Mouse (Mus musculus) hematopoietic multipotent progenitor cell, adult 10-12 weeks (in vitro differentiated cells): ENCODE data around the gene Muc3. TPM values are rescaled to one million over a fixed set of nuclear protein-coding genes. Genes with fewer than 3 reads are reported as not detected.

Experiments used
- polyA plus RNA-seq: library from polyadenylated mRNA; stranded (reverse); fragments of >175 nt; gene quantifications from 2 replicates; pipeline ENCODE4 v1.2.3, GENCODE M21; 2012; ENCODE audit warnings: low replicate concordance

The Muc3 gene
- polyA plus RNA-seq: not detected in 2 replicates

GRCm38 (mm10) chr5:137149272-137149882 is at the start of gene Muc3:
TSS of gene Muc3 (minus strand) at chr5:137149322.

GRCm38 (mm10) chr5:137115866-137116847 is 33.0 kb downstream of the Muc3 start, which contains the start of gene Trim56:
TSS of gene Trim56 (minus strand) at chr5:137116209.

Other genes starting within 250 kb of the Muc3 start
- gene Ift22, start 241.2 kb downstream of the Muc3 start, polyA plus RNA-seq: 1.7 and 10.7 TPM in 2 replicates
- 756 and 1,463 TPM in 2 replicates for gene Fis1, start 196.0 kb downstream of the Muc3 start, polyA plus RNA-seq
- gene Cldn15, start 182.7 kb downstream of the Muc3 start, polyA plus RNA-seq: 0.33 and 0.47 TPM in 2 replicates
- 45.6 and 123 TPM in 2 replicates for gene Plod3, start 162.3 kb downstream of the Muc3 start, polyA plus RNA-seq
- gene Znhit1, start 161.3 kb downstream of the Muc3 start, polyA plus RNA-seq: 92.1 and 134 TPM in 2 replicates
- not detected in 2 replicates for gene Vgf, start 122.9 kb downstream of the Muc3 start, polyA plus RNA-seq
- gene Ap1s1, start 103.2 kb downstream of the Muc3 start, polyA plus RNA-seq: 43.9 and 74.6 TPM in 2 replicates
- not detected in 2 replicates for gene Serpine1, start 77.1 kb downstream of the Muc3 start, polyA plus RNA-seq
- gene Trim56, start 33.1 kb downstream of the Muc3 start, polyA plus RNA-seq: 24.2 and 63.5 TPM in 2 replicates
- gene Muc3a, start 63.1 kb upstream of the Muc3 start, polyA plus RNA-seq: 0.75 and 1.0 TPM in 2 replicates
- gene Ache, start 138.2 kb upstream of the Muc3 start, polyA plus RNA-seq: 3.0 and 24.8 TPM in 2 replicates
- gene Ufsp1, start 145.3 kb upstream of the Muc3 start, polyA plus RNA-seq: 3.3 and 10.5 TPM in 2 replicates
- 292 and 329 TPM in 2 replicates for gene Srrt, start 158.4 kb upstream of the Muc3 start, polyA plus RNA-seq
- gene Trip6, start 165.1 kb upstream of the Muc3 start, polyA plus RNA-seq: 8.5 and 16.7 TPM in 2 replicates
- 19.9 and 21.4 TPM in 2 replicates for gene Slc12a9, start 184.3 kb upstream of the Muc3 start, polyA plus RNA-seq
- 0.77 and 1.5 TPM in 2 replicates for gene Ephb4, start 200.8 kb upstream of the Muc3 start, polyA plus RNA-seq